Mouse (Mus musculus) gastrocnemius, postnatal 10 days (tissue): ENCODE results near the gene Trabd2b. TPM values are rescaled to one million over a fixed set of nuclear protein-coding genes. Genes with fewer than 3 reads are reported as not detected.

Experiments used
- DNase-seq: peaks from one replicate; pipeline ENCODE4 v3.0.0; 2021; ENCODE audit warnings: mixed read lengths
- total RNA-seq, 2 experiments: library from RNA; stranded (reverse); gene quantifications; 2 replicates each; pipeline ENCODE4 v1.2.3; 2021

Trabd2b gene
- total RNA-seq, 2 experiments from 2014 or later, result 2.7 to 2.8 TPM

- DNase-seq, result peak; percentile 51
These were observed 8.9 kb upstream of the Trabd2b start for GRCm38 (mm10) chr4:114397625-114398024.

GRCm38 (mm10) chr4:114399821-114400220, 6.7 kb upstream of the Trabd2b start:
- DNase-seq, result no peak

- no peak for DNase-seq
These were observed 4.4 kb upstream of the Trabd2b start for GRCm38 (mm10) chr4:114401993-114402731.

GRCm38 (mm10) chr4:114405682-114406354, 706 bp upstream of the Trabd2b start:
- peak; percentile 87 for DNase-seq

GRCm38 (mm10) chr4:114407516-114407915, 992 bp downstream of the Trabd2b start:
- DNase-seq, result no peak

- no peak for DNase-seq
These were observed 1.8 kb downstream of the Trabd2b start for GRCm38 (mm10) chr4:114408298-114408697.

GRCm38 (mm10) chr4:114408890-114409480, 2.5 kb downstream of the Trabd2b start:
- no peak for DNase-seq

- no peak for DNase-seq
These were observed 3.0 kb downstream of the Trabd2b start for GRCm38 (mm10) chr4:114409511-114409910.

GRCm38 (mm10) chr4:114410026-114410425, 3.5 kb downstream of the Trabd2b start:
- DNase-seq, result no peak

GRCm38 (mm10) chr4:114410443-114410842, 3.9 kb downstream of the Trabd2b start:
- DNase-seq, result no peak

GRCm38 (mm10) chr4:114410958-114411661, 4.6 kb downstream of the Trabd2b start:
- no peak for DNase-seq

GRCm38 (mm10) chr4:114411846-114412390, 5.4 kb downstream of the Trabd2b start:
- DNase-seq, result no peak

GRCm38 (mm10) chr4:114415925-114416645, 9.6 kb downstream of the Trabd2b start:
- no peak for DNase-seq

GRCm38 (mm10) chr4:114420154-114420553, 13.6 kb downstream of the Trabd2b start:
- DNase-seq, result no peak

- DNase-seq, result no peak
These were observed 16.6 kb downstream of the Trabd2b start for GRCm38 (mm10) chr4:114423084-114423483.

- no peak for DNase-seq
These were observed 19.3 kb downstream of the Trabd2b start for GRCm38 (mm10) chr4:114425808-114426207.

GRCm38 (mm10) chr4:114432742-114433141, 26.2 kb downstream of the Trabd2b start:
- DNase-seq, result no peak

GRCm38 (mm10) chr4:114433440-114433839, 26.9 kb downstream of the Trabd2b start:
- DNase-seq, result no peak

- DNase-seq, result no peak
These were observed 28.2 kb downstream of the Trabd2b start for GRCm38 (mm10) chr4:114434766-114435165.

- DNase-seq, result no peak
These were observed 28.9 kb downstream of the Trabd2b start for GRCm38 (mm10) chr4:114435381-114435780.

GRCm38 (mm10) chr4:114438764-114439163, 32.2 kb downstream of the Trabd2b start:
- no peak for DNase-seq

GRCm38 (mm10) chr4:114442186-114442585, 35.7 kb downstream of the Trabd2b start:
- no peak for DNase-seq
